Mouse (Mus musculus) R1 (cell line): Measurements from ENCODE around the gene Tfip11.

Experiments used
- DNase-seq: peaks from one replicate; pipeline ENCODE4 v3.0.0-alpha.2; 2018; ENCODE audit warnings: low read depth, low spot score

Tfip11 gene

DNA sequence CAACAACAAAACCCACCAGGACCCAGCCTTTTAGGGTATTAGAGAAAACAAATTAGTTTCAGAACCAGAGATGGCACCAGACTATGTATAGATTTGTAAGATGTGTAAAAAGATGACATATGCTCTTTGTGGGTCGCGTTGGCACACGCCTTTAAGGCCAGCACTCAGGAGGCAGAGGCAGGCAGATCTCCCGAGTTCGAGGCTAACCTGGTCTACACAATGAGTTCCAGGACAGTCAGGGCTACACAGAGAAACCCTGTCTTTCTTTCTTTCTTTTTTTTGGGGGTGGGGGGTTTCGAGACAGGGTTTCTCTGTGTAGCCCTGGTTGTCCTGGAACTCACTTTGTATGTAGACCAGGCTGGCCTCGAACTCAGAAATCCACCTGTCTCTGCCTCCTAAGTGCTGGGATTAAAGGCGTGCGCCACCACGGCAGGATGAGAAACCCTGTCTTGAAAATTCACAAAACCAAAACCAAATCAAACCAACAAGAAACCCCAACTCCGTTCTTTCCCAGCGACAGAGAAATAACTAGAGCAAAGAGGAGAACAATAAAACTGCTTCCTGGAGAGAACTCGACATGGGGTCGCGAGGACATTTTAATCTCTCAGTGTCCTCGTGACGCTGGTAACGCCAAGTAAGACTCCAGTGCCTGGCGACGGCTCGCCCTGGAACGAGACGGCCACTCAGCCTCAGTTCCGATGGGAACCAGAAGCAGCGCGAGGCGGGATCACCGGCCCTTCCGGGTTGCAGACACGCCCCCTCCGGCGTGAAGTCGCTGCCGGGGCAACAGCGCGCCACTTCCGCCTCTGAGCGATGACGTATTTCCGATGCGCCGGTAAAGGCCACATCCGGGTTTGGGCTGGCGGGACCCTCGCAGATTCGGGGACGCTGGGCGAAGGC is at the start of gene Tfip11:
TSS of gene Tfip11 (plus strand) at position 813 of the 900 bp plus-strand sequence.
- DNase-seq, result peak; percentile 96

GRCm38 (mm10) chr5:112276907-112277348 is 49.2 kb upstream of the Tfip11 start:
- DNase-seq, result peak; percentile 87

- DNase-seq, result no peak
Observed at GRCm38 (mm10) chr5:112277906-112278470, 48.2 kb upstream of the Tfip11 start.

- no peak for DNase-seq
Observed at GRCm38 (mm10) chr5:112279181-112280021, 46.8 kb upstream of the Tfip11 start.

DNA sequence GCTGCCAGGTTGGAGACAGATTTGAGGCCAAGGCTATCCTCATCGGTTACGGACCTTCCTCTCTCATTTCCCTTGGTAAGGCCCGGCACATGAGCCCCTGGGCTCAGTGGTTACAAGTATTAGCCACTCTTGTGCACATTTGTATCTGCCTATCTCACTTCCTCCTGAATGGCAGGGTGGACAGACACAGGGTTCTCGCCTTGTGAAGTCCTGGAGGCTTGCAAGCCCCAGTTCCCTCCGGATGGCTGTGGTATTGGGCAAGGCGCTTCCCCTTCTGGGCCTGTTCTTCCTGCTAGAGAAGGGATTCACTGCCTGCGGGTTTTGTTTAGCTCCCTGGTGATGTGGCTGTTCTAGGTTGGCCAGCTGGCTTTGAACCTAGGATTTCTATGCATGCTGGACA is 46.0 kb upstream of the Tfip11 start:
- DNase-seq, result no peak

DNA sequence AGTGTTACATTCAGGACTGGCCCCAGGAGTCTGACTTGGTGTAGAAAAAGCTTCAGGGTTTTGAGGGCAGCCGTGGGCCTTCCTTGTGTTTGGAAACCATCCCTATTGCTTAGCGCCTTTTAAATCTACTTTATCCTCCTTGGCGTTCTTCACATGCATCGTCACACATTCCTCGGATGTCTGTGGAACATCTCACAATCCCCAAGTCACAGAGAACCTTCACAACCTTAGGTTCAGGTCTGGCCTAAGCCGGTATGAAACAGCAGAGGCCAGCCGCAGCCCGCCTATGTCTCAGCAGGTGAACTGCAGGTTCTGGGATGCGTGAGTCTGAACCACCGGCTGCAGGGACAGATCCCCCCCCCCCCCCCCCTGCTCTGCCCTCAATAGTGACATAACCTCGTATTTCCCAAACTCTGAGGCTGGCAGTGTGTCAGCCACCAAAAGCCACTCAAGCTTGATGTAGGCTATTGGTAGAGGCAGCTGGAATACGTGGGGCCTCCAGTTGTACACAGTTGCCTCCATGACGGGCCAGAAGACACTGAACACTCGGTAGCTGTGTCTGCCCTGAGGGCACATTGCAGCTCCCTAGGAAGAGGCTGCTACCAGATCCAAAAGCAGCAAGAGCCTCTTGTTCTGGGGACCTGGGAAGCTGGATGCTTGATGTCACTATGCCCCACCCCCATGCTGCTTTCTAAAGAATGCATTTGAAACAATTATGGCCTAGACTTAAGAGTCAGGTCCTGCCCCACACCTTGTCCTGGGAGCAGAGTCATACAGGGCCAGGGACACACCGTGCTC is 45.1 kb upstream of the Tfip11 start:
- DNase-seq, result peak; percentile 90

DNA sequence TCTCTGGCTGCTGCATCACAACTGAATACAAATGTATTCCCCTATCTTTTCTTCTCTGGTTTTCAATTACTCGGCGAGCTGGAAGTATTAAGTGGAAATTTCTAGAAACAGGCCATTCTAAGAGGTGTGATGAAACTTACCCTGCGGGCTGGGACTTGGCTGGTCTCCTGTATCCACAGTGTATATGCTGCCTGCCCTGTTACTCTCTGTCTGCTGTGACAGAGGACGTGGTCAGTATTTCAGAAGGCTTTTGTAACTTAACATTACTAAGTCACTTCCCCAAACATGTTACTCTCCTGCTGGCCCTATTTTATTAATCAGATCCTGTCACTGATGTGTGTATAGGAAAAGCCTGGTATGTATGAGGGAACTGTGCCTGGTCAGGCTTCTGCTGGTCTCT is 44.5 kb upstream of the Tfip11 start:
- DNase-seq, result no peak

GRCm38 (mm10) chr5:112282123-112282779 is 43.9 kb upstream of the Tfip11 start:
- no peak for DNase-seq

GRCm38 (mm10) chr5:112282780-112283482 is 43.2 kb upstream of the Tfip11 start:
- DNase-seq, result no peak

GRCm38 (mm10) chr5:112283543-112284202 is 42.5 kb upstream of the Tfip11 start:
- DNase-seq, result peak; percentile 95

DNA sequence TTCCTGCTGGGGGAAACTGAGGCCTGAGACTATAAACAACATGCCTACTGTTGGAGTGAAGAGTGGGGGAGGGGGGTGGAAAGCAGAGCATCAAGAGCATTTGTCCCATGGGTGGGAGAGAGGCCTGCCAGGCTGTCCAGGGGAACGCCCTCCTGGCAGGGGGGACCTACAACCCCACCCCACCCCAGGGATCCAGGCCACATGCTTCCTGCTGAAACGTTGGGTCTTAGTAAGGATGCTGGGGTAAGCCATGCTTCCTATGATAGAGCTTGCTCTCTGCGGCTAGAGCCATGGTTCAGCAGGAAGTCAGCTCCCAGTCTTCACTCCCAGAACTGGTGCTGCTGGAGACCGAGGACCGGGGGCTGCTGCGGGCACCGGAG is 42.0 kb upstream of the Tfip11 start:
- no peak for DNase-seq

GRCm38 (mm10) chr5:112285548-112286085 is 40.5 kb upstream of the Tfip11 start:
- no peak for DNase-seq

DNA sequence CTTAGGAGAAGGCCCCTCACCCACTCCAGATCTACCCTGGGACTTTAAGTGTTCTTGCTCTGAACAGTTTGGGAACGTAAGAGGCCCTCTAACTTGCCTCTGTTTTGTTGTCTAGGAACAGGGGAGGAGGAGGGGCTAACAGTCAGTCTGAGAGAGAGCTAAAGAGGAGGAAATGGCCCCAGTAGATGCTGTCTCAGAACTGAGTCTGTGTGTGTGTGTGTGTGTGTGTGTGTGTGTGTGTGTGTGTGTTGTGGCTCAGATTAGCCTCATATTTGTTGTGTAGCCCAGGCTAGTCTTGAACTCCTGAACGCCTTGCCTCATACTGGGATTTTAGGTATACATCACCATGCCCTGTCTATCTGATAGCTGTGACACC is 39.6 kb upstream of the Tfip11 start:
- no peak for DNase-seq

DNA sequence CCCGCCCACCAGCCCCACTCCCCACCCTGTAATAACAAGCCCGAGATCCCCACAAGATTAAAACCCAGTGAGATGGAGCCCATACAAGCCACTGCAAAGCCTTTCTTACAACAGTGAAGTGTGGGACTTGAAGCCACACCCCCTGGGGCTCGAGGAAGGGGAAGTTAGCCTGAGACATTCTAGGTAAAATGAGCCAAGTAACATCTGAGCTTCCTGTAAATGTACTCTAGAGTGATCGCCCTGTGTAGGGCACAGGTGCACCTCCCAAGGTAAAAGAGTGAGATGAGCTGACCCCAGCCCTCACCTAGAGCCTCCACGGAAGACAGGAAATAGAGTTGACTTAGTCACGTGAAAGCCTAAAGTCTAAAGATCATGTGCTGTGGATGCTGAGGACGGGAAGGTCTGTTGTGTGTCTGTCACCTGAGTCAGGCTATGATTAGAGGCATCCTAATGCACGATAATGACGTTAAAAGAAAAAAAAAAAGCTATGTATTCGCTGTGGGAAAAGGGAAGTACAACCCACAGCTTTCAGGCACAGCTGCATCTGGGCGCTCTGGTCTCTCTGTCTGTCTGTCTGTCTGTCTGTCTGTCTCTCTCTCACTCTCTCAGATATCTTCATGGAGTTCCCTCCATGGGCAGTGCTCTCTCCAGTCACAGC is 39.0 kb upstream of the Tfip11 start:
- no peak for DNase-seq

- DNase-seq, result no peak
Observed at GRCm38 (mm10) chr5:112287652-112288051, 38.5 kb upstream of the Tfip11 start.

GRCm38 (mm10) chr5:112288193-112289141 is 37.7 kb upstream of the Tfip11 start:
- DNase-seq, result no peak

DNA sequence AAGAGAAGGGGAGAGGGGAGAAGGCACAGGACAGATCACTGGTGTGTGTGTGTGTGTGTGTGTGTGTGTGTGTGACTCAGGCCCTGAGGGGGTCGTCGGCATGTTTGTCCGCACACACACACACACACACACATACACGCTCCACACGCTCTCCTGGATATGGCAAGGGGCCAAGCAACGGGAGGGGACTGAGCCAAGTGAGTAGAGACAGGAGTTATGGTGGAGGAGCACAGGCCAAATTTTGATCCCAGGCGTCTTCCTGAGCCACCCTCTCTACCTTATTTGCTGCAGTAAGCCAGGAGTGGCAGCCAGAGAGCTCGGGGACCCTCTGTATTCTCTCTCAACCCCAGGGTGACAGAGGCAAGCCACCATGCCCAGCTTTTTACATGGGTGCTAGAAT is 36.9 kb upstream of the Tfip11 start:
- DNase-seq, result no peak
